Mouse (Mus musculus): ENCODE results near the gene Sell. TPM values are rescaled to one million over a fixed set of nuclear protein-coding genes. Genes with fewer than 3 reads are reported as not detected.
"Not testable (repeated sequence)": the region's sequence is repeated elsewhere in the genome, so short reads cannot be mapped to it uniquely, and the experiment has no call there.

The Sell gene
- polyA plus RNA-seq (2012; rRNA removed), result 6.3 and 11.1 TPM in 2 replicates

DNA sequence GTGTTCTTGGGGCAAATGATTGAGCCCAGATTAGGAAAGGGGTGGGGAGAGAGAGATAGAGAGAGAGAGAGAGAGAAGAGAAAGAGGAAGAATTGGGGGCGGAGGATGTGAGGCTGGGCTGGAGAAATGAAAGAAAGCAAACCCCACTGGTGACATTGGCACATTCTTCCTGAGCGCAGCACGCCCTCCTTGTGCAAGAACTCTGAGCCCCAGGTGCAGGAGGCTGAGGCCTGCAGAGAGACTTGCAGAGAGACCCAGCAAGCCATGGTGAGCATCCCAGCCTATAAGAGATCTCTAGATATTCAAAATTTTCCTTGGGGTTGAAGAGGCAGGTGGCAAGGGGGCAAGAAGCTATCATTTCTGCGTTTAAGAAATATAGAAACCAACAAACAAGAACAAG is at the start of gene Sell:
TSS of gene Sell (plus strand) at position 58 of the 400 bp plus-strand sequence.
- peak within 1 kb of the TSS; percentile 29 for H3K4me3 ChIP-seq (replicated peaks; ENCODE audit: extremely low read depth, low read depth, low read length)
- WGBS, result 69% methylated on average over 4 of the region's 4 CpGs
- no peak for DNase-seq
- no peaks in the 10 kb centered on the region for H3K4me1 ChIP-seq (ENCODE audit: control insufficient read depth, insufficient read depth, low read length)
- TF ChIP-seq POLR2A (IDR thresholded peaks at IDR 0.05; ENCODE audit: borderline replicate concordance, extremely low read depth, low read depth, low read length) (peak; percentile 38; the same call in 1 of the 2 replicates), CTCF (IDR thresholded peaks at IDR 0.05; ENCODE audit: insufficient read depth, low read length) (no peak)

DNA sequence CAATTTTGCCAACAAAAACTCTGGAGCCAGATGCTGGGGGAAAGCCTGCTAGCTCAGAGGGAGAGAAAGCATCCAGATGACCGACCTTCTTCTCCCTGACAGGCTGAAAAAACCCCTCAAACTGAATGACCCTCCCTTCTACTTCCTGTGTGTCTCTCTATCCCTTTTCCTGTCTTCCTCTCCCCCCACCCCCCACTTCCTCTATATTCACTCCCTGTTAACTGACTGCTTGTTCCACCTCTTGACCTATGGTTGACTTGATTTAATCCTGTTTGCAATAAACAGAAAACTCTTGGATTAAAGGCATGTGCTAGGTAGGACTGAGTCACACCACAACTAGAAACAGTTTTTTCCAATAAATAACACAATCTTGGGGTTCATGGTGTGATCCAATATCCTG is 47.2 kb upstream of the Sell start:
- WGBS, result 45% methylated on average over 1 of the region's 1 CpGs
- Histone ChIP-seq H3K4me3 (replicated peaks; ENCODE audit: extremely low read depth, low read depth, low read length) (no peak overlapping the region), H3K4me1 (ENCODE audit: control insufficient read depth, insufficient read depth, low read length) (no peaks in the 10 kb centered on the region)
- no peak for DNase-seq
- TF ChIP-seq POLR2A (IDR thresholded peaks at IDR 0.05; ENCODE audit: borderline replicate concordance, extremely low read depth, low read depth, low read length) (no peak), CTCF (IDR thresholded peaks at IDR 0.05; ENCODE audit: insufficient read depth, low read length) (no peak)

DNA sequence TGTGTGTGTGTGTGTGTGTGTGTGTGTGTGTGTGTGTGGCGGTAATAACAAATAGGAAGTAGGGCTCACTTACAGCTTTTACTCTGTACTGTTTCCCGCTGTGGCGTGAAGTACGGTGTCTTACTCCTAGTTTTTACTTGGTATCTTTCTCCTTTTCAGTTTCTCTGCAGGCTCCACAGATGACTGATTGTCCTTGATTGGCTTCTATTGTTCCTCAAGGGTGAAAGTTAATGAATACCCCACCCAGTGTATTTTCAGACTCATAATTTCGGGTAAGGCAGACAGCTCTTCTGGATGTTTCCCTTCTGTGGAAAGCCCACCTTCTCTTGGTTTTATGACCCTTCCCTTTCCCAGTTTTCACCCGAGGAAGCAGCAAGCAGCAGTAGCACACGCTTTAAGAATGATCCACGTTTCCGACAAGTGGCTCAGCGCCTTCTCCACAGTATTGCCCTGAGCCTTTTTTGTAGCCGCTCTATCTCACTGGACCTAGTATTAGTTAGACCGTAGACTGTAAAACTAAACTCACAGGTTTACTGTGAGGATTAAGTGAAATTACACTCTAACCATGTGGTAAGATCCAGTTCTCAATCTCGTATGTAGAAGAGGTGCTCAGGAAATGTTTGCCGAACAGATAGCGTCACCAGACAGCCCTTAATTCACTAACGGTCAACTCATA is 43.4 kb upstream of the Sell start:
- DNase-seq, result no peak
- WGBS, result 76% methylated on average over 16 of the region's 16 CpGs
- TF ChIP-seq POLR2A (IDR thresholded peaks at IDR 0.05; ENCODE audit: borderline replicate concordance, extremely low read depth, low read depth, low read length) (no peak), CTCF (IDR thresholded peaks at IDR 0.05; ENCODE audit: insufficient read depth, low read length) (no peak)
- Histone ChIP-seq H3K4me3 (replicated peaks; ENCODE audit: extremely low read depth, low read depth, low read length) (no peak overlapping the region), H3K4me1 (ENCODE audit: control insufficient read depth, insufficient read depth, low read length) (no peaks in the 10 kb centered on the region)

DNA sequence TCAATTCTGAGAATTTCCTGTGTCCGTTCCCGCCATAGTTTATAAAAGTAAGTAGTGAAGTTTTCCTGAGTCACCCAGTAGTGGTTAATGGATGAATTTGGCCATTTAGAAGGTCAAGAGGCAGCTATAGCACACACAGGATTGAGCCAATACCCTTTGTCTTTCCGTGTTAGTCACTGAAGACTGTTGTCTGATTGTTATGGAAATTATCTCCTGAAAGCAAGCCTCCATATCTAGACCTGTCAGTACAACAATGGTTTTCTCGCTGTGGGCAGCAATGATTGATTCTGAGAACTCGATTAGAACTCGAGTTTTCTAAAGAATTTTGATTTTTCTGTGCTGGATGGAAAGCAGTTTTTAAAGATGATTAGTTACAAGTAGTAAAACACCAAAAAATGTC is 42.0 kb upstream of the Sell start:
- no peak overlapping the region for H3K4me3 ChIP-seq (replicated peaks; ENCODE audit: extremely low read depth, low read depth, low read length)
- 48% methylated on average over 6 of the region's 6 CpGs for WGBS
- no peaks in the 10 kb centered on the region for H3K4me1 ChIP-seq (ENCODE audit: control insufficient read depth, insufficient read depth, low read length)
- TF ChIP-seq POLR2A (IDR thresholded peaks at IDR 0.05; ENCODE audit: borderline replicate concordance, extremely low read depth, low read depth, low read length) (no peak), CTCF (IDR thresholded peaks at IDR 0.05; ENCODE audit: insufficient read depth, low read length) (no peak)
- DNase-seq, result no peak

DNA sequence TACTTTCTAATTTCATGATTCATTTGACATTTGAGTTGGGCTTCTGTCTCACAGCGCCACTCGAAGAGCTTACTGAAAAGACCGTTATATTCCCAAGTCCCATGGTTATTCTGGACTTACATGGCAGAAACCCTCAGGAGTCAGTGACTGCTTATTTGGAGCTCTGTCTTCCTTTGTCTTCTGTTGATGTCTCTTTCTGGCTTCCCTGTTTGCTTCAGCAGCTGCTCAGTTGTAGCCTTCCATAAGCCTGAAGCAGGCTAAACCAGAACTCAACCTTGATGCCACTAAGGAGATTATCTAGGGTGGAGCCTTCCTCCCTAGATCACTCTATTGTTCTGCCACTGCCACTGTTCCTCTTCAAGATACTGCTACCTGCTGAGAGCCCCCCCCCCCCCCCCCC is 41.0 kb upstream of the Sell start:
- H3K4me1 ChIP-seq (ENCODE audit: control insufficient read depth, insufficient read depth, low read length); H3K4me3 ChIP-seq (replicated peaks; ENCODE audit: extremely low read depth, low read depth, low read length); DNase-seq: not testable (repeated sequence)
- WGBS, result 85% methylated on average over 3 of the region's 3 CpGs

DNA sequence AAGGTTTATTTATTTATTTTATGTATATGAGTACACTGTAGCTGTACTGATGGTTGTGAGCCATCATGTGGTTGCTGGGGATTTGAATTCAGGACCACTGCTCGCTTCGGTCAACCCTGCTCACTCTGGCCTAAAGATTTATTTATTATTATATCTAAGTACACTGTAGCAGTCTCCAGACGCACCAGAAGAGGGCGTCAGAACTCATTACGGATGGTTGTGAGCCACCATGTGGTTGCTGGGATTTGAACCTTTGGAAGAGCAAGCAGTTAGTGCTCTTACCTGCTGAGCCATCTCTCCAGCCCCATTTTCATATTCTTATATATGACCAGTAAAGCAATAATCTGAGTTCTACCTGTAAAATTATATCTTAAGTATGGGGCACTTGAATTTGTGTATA is 39.7 kb upstream of the Sell start:
- WGBS, result 80% methylated on average over 5 of the region's 5 CpGs

DNA sequence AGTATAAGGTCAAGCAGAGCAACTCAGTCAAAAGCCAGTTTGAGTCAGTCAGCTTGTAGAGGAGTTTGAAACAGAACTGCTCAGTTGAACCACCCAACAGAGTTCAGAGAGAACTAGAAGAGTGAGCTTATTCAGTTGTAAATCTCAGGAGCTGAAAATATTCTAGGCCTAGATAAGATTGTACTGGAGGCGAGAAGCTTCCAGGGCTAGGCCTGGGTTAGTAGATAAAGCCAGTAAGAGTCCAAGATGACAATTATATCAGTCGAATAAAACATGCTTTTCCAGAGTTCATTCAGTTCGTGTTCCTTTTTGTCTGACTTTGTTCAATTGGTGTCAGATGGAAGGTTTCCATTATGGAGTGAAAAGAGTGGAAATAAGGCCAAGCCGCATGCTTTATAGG is 36.1 kb upstream of the Sell start:
- WGBS, result 86% methylated on average over 4 of the region's 4 CpGs
- Histone ChIP-seq H3K4me3 (replicated peaks; ENCODE audit: extremely low read depth, low read depth, low read length) (no peak overlapping the region), H3K4me1 (ENCODE audit: control insufficient read depth, insufficient read depth, low read length) (no peaks in the 10 kb centered on the region)
- TF ChIP-seq POLR2A (IDR thresholded peaks at IDR 0.05; ENCODE audit: borderline replicate concordance, extremely low read depth, low read depth, low read length), result no peak
- TF ChIP-seq CTCF (IDR thresholded peaks at IDR 0.05; ENCODE audit: insufficient read depth, low read length), result no peak
- no peak for DNase-seq

More for the DNA sequence above, 39.7 kb upstream of the Sell start:
- not testable (repeated sequence) for H3K4me1 ChIP-seq (ENCODE audit: control insufficient read depth, insufficient read depth, low read length); H3K4me3 ChIP-seq (replicated peaks; ENCODE audit: extremely low read depth, low read depth, low read length); DNase-seq

DNA sequence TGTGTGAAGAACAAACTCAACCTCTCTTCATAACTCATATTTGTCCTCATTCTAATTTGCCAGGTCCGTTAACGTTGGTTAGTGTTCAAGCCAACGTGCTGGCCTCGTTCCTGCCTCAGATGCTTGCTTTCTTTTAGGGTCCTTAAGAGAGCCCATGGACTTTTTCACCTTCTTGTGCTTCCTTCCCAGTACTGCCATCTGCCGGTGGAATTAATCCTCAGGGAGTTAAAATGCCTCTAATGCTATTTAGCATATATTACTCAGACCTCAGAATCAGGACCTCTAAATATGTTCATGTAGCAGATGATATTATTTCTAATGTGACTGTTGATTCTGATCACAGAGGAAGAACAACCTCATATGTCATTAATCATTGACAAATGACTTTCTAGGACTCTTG is 34.4 kb upstream of the Sell start:
- no peaks in the 10 kb centered on the region for H3K4me1 ChIP-seq (ENCODE audit: control insufficient read depth, insufficient read depth, low read length)
- TF ChIP-seq POLR2A (IDR thresholded peaks at IDR 0.05; ENCODE audit: borderline replicate concordance, extremely low read depth, low read depth, low read length) (no peak), CTCF (IDR thresholded peaks at IDR 0.05; ENCODE audit: insufficient read depth, low read length) (no peak)
- no peak overlapping the region for H3K4me3 ChIP-seq (replicated peaks; ENCODE audit: extremely low read depth, low read depth, low read length)
- DNase-seq, result no peak
- 67% methylated on average over 5 of the region's 5 CpGs for WGBS

DNA sequence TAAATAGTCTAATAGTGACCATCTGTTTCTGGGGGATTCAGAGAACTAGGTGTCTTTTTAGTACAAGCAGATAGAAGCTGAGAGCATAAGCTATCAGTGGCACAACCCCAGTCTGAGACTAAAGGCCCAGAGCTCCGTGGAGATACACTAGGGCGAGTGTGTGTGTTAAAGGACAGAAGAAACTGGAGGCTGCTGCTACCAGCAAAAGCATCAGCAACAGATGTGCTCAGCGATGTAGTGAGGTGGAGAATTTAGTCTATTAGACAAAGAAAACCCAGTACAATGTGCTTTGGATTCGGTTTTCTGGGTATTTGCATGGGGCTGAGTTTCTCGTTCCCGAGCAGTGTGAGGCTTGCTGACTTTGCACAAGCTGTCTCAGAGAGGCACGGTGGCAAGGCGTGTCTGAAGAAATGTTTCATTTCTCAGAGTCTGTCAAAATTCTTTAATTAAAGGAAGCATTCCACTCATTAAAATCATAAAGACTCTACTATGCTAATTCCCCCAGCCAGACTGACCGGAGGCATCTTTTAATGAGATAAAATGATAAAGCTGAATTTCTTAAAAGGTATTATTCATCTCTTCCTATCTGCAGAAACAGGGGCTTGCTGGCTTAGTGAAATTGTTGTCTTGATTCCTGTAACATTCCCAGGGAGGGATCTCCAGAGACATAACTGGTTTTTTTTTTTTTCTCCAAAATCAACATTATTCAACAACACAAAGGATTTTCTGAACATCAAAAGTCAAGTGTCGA is 21.2 kb upstream of the Sell start:
- no peak for DNase-seq
- WGBS, result 79% methylated on average over 10 of the region's 10 CpGs
- TF ChIP-seq POLR2A (IDR thresholded peaks at IDR 0.05; ENCODE audit: borderline replicate concordance, extremely low read depth, low read depth, low read length) (no peak), CTCF (IDR thresholded peaks at IDR 0.05; ENCODE audit: insufficient read depth, low read length) (no peak)
- Histone ChIP-seq H3K4me1 (ENCODE audit: control insufficient read depth, insufficient read depth, low read length) (no peaks in the 10 kb centered on the region; the same call in 1 of the 2 replicates), H3K4me3 (replicated peaks; ENCODE audit: extremely low read depth, low read depth, low read length) (no peak overlapping the region)

DNA sequence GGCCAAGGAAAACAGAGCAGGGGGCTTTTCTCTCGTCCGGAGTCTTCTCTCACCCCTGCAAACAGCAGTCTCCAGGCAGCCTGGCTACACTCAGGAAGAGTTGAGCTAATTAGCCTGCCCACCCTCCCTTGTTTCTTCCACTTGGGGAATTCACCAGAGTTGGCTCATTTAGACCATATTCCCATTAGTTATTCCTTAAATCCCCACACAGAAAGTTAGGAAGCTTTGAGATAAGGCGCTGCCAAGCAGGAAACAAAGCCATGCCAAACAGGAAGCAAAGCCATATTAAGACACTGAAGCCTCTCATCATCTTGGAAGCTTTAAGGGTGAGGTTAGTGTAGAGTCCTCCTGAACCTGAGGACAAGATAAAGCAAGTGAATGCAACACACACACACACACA is 18.2 kb upstream of the Sell start:
- 40% methylated on average over 3 of the region's 3 CpGs for WGBS
- no peak overlapping the region for H3K4me3 ChIP-seq (replicated peaks; ENCODE audit: extremely low read depth, low read depth, low read length)
- H3K4me1 ChIP-seq (ENCODE audit: control insufficient read depth, insufficient read depth, low read length), result no peaks in the 10 kb centered on the region; the same call in 1 of the 2 replicates
- no peak for TF ChIP-seq CTCF (IDR thresholded peaks at IDR 0.05; ENCODE audit: insufficient read depth, low read length)
- no peak for TF ChIP-seq POLR2A (IDR thresholded peaks at IDR 0.05; ENCODE audit: borderline replicate concordance, extremely low read depth, low read depth, low read length)
- DNase-seq, result peak; percentile 10
